Mouse (Mus musculus) MEL (cell line): ENCODE data around the gene Rasgrp3. TPM values are rescaled to one million over a fixed set of nuclear protein-coding genes. Genes with fewer than 3 reads are reported as not detected.

Experiments used
- DNase-seq: peaks from one replicate; pipeline ENCODE4 v3.0.0; 2011; ENCODE audit warnings: low read depth, low spot score
- H3K27ac ChIP-seq: 2 replicates; pipeline ENCODE4 v1.5.1; 2012; ENCODE audit warnings: low read depth, mild to moderate bottlenecking, control low read depth, low read length, moderate library complexity; ENCODE audit not compliant: control insufficient read depth
- H3K27me3 ChIP-seq, 2 experiments: fragments of 150-350 bp in 1 of 2; sonication (generic) in 1 of 2; 2 replicates each; pipeline ENCODE4 v1.6.1; 2012; ENCODE audit warnings: low read length in 2 of 2, mild to moderate bottlenecking in 2 of 2, improper control_type of control experiment in 1 of 2, moderate library complexity in 1 of 2; ENCODE audit not compliant: insufficient read depth in 2 of 2, control insufficient read depth in 1 of 2
- H3K36me3 ChIP-seq, 2 experiments: 2 replicates each; pipeline ENCODE4 v1.6.1; 2012 to 2014; ENCODE audit warnings: low read length in 2 of 2, improper control_type of control experiment in 1 of 2, inconsistent platforms in 1 of 2, mild to moderate bottlenecking in 1 of 2; ENCODE audit not compliant: insufficient read depth in 2 of 2, control insufficient read depth in 1 of 2
- H3K4me1 ChIP-seq, 2 experiments: fragments of 150-350 bp in 1 of 2; sonication (generic) in 1 of 2; 2 replicates each; pipeline ENCODE4 v1.6.1; 2012; ENCODE audit warnings: low read length in 2 of 2, improper control_type of control experiment in 1 of 2, mild to moderate bottlenecking in 1 of 2; ENCODE audit not compliant: insufficient read depth in 2 of 2, control insufficient read depth in 1 of 2
- H3K4me3 ChIP-seq, 2 experiments: fragments of 150-350 bp in 1 of 2; sonication (generic) in 1 of 2; 2 replicates each; pipeline ENCODE4 v1.5.1; 2012; ENCODE audit warnings: low read depth in 2 of 2, low read length in 2 of 2, mild to moderate bottlenecking in 2 of 2, moderate library complexity in 2 of 2, control low read depth in 1 of 2, improper control_type of control experiment in 1 of 2; ENCODE audit not compliant: control insufficient read depth in 1 of 2, insufficient read depth in 1 of 2
- H3K79me2 ChIP-seq: 2 replicates; pipeline ENCODE4 v1.6.1; 2012; ENCODE audit warnings: mild to moderate bottlenecking, low read length, moderate library complexity; ENCODE audit not compliant: control insufficient read depth, poor library complexity, insufficient read depth
- H3K9ac ChIP-seq: 2 replicates; pipeline ENCODE4 v1.6.1; 2012; ENCODE audit warnings: low read depth, mild to moderate bottlenecking, control low read depth, low read length, moderate library complexity; ENCODE audit not compliant: control insufficient read depth, poor library complexity, severe bottlenecking
- H3K9me3 ChIP-seq: fragments of 150-350 bp; sonication (generic); replicated peaks from 2 replicates; pipeline ENCODE4 v1.6.1; 2012; ENCODE audit warnings: mild to moderate bottlenecking, low read length, improper control_type of control experiment, moderate library complexity; ENCODE audit not compliant: insufficient read depth
- BHLHE40 ChIP-seq: IDR thresholded peaks from 2 replicates; pipeline ENCODE4 v1.6.1; 2012; ENCODE audit warnings: low read depth, mild to moderate bottlenecking, inconsistent platforms, low read length, improper control_type of control experiment, borderline replicate concordance
- CTCF ChIP-seq, 3 experiments: IDR thresholded peaks in 2 of 3; conservative IDR thresholded peaks in 1 of 3; 2 replicates each; pipeline ENCODE4 v1.5.1; 2011 to 2012; ENCODE audit warnings: low read length in 3 of 3, low read depth in 2 of 3, mild to moderate bottlenecking in 2 of 3, improper control_type of control experiment in 1 of 3, inconsistent platforms in 1 of 3, mixed read lengths in 1 of 3, moderate library complexity in 1 of 3; ENCODE audit not compliant: control insufficient read depth in 1 of 3, insufficient read depth in 1 of 3, poor library complexity in 1 of 3, severe bottlenecking in 1 of 3
- E2F4 ChIP-seq: IDR thresholded peaks from 2 replicates; pipeline ENCODE4 v1.6.1; 2011; ENCODE audit warnings: low read depth, low read length, improper control_type of control experiment, borderline replicate concordance
- ELF1 ChIP-seq: IDR thresholded peaks from 2 replicates; pipeline ENCODE4 v1.6.1; 2014; ENCODE audit warnings: low read depth, mild to moderate bottlenecking, inconsistent platforms, low read length, improper control_type of control experiment, moderate library complexity
- EP300 ChIP-seq, 2 experiments: IDR thresholded peaks; 2 replicates each; pipeline ENCODE4 v1.6.1; 2011; ENCODE audit warnings: improper control_type of control experiment in 2 of 2, low read length in 2 of 2, low read depth in 1 of 2, mild to moderate bottlenecking in 1 of 2
- ETS1 ChIP-seq: IDR thresholded peaks from 2 replicates; pipeline ENCODE4 v1.6.1; 2012; ENCODE audit warnings: low read depth, mild to moderate bottlenecking, inconsistent platforms, low read length, improper control_type of control experiment, moderate library complexity
- GABPA ChIP-seq: IDR thresholded peaks from 2 replicates; pipeline ENCODE4 v1.6.1; 2012; ENCODE audit warnings: low read depth, mild to moderate bottlenecking, inconsistent platforms, low read length, improper control_type of control experiment, moderate library complexity
- GATA1 ChIP-seq: IDR thresholded peaks from 2 replicates; pipeline ENCODE4 v1.6.1; 2011; ENCODE audit warnings: low read depth, low read length, improper control_type of control experiment
- HCFC1 ChIP-seq: IDR thresholded peaks from 2 replicates; pipeline ENCODE4 v1.6.1; 2012; ENCODE audit warnings: low read depth, mild to moderate bottlenecking, inconsistent platforms, low read length, improper control_type of control experiment, moderate library complexity
- KAT2A ChIP-seq: conservative IDR thresholded peaks from 2 replicates; pipeline ENCODE4 v1.6.1; 2012; ENCODE audit warnings: low read depth, low read length, improper control_type of control experiment, inconsistent platforms
- MAFK ChIP-seq: IDR thresholded peaks from 2 replicates; pipeline ENCODE4 v1.6.1; 2011; ENCODE audit warnings: low read depth, mild to moderate bottlenecking, low read length, improper control_type of control experiment, borderline replicate concordance
- MAX ChIP-seq: IDR thresholded peaks from 2 replicates; pipeline ENCODE4 v1.6.1; 2011; ENCODE audit warnings: low read length, improper control_type of control experiment
- MAZ ChIP-seq: IDR thresholded peaks from 2 replicates; pipeline ENCODE4 v1.6.1; 2012; ENCODE audit warnings: low read depth, mild to moderate bottlenecking, inconsistent platforms, low read length, improper control_type of control experiment
- MXI1 ChIP-seq: IDR thresholded peaks from 2 replicates; pipeline ENCODE4 v1.6.1; 2011; ENCODE audit warnings: mild to moderate bottlenecking, low read depth, low read length, improper control_type of control experiment
- MYC ChIP-seq: IDR thresholded peaks from 2 replicates; pipeline ENCODE4 v1.6.1; 2011; ENCODE audit warnings: low read depth, mild to moderate bottlenecking, low read length, improper control_type of control experiment, moderate library complexity
- NELFE ChIP-seq: IDR thresholded peaks from 2 replicates; pipeline ENCODE4 v1.6.1; 2011; ENCODE audit warnings: low read depth, low read length, improper control_type of control experiment
- NRF1 ChIP-seq: IDR thresholded peaks from 2 replicates; pipeline ENCODE4 v1.6.1; 2014; ENCODE audit warnings: low read depth, mild to moderate bottlenecking, inconsistent platforms, low read length, improper control_type of control experiment, moderate library complexity; ENCODE audit not compliant: poor library complexity, insufficient read depth, severe bottlenecking
- POLR2A ChIP-seq, 2 experiments: IDR thresholded peaks; 2 replicates each; pipeline ENCODE4 v1.6.1; 2011 to 2012; ENCODE audit warnings: low read length in 2 of 2, mild to moderate bottlenecking in 2 of 2, control low read depth in 1 of 2, improper control_type of control experiment in 1 of 2, low read depth in 1 of 2, moderate library complexity in 1 of 2; ENCODE audit not compliant: control insufficient read depth in 1 of 2, insufficient read depth in 1 of 2, poor library complexity in 1 of 2
- POLR2AphosphoS5 ChIP-seq: IDR thresholded peaks from 2 replicates; pipeline ENCODE4 v1.6.1; 2012; ENCODE audit warnings: low read depth, borderline replicate concordance, mild to moderate bottlenecking, inconsistent platforms, low read length, moderate library complexity, mixed read lengths
- RAD21 ChIP-seq: IDR thresholded peaks from 2 replicates; pipeline ENCODE4 v1.6.1; 2011; ENCODE audit warnings: mild to moderate bottlenecking, low read depth, low read length, improper control_type of control experiment
- RCOR1 ChIP-seq: IDR thresholded peaks from 2 replicates; pipeline ENCODE4 v1.6.1; 2012; ENCODE audit warnings: low read depth, mild to moderate bottlenecking, inconsistent platforms, low read length, improper control_type of control experiment
- SIN3A ChIP-seq: IDR thresholded peaks from 2 replicates; pipeline ENCODE4 v1.6.1; 2012; ENCODE audit warnings: low read length, improper control_type of control experiment, inconsistent platforms
- TAL1 ChIP-seq: IDR thresholded peaks from 2 replicates; pipeline ENCODE4 v1.6.1; 2012; ENCODE audit warnings: mild to moderate bottlenecking, inconsistent platforms, low read length, moderate library complexity, mixed read lengths
- ZC3H11A ChIP-seq: IDR thresholded peaks from 2 replicates; pipeline ENCODE4 v1.6.1; 2012; ENCODE audit warnings: low read depth, mild to moderate bottlenecking, inconsistent platforms, low read length, improper control_type of control experiment
- ZKSCAN1 ChIP-seq: IDR thresholded peaks from 2 replicates; pipeline ENCODE4 v1.6.1; 2012; ENCODE audit warnings: low read depth, mild to moderate bottlenecking, inconsistent platforms, low read length, improper control_type of control experiment, moderate library complexity
- ZMIZ1 ChIP-seq: IDR thresholded peaks from 2 replicates; pipeline ENCODE4 v1.6.1; 2012; ENCODE audit warnings: low read depth, mild to moderate bottlenecking, inconsistent platforms, low read length, improper control_type of control experiment, moderate library complexity
- polyA plus RNA-seq, 2 experiments: library from polyadenylated mRNA; stranded (reverse) in 1 of 2; unstranded in 1 of 2; fragments of >175 nt in 1 of 2; fragments of >200 nt in 1 of 2; gene quantifications; 2 replicates each; pipeline versions ENCODE4 v1.2.1 to v1.2.4; 2012; ENCODE audit warnings: low replicate concordance in 2 of 2, low read depth in 1 of 2; ENCODE audit not compliant: insufficient read length in 2 of 2, insufficient read depth in 1 of 2, missing spikeins in 1 of 2
- total RNA-seq: library from RNA; depleted of rRNA; stranded (reverse); fragments of 300-350 nt; gene quantifications from 2 replicates; pipeline ENCODE4 v1.2.3, GENCODE M21; 2012

Rasgrp3 gene
- total and polyA plus RNA-seq, 3 experiments, result not detected

GRCm38 (mm10) chr17:75416861-75417260 is 18.8 kb upstream of the Rasgrp3 start:
- no peak overlapping the region for H3K27ac ChIP-seq
- H3K9ac ChIP-seq, result no peak overlapping the region
- H3K36me3 ChIP-seq, result no peaks in the 10 kb centered on the region
- no peaks in the 10 kb centered on the region for H3K79me2 ChIP-seq
- no peaks in the 10 kb centered on the region for H3K9me3 ChIP-seq
- TF ChIP-seq GATA1 (no peak), MYC (no peak), SIN3A (no peak), EP300 (IDR thresholded peaks at IDR 0.05; ENCODE audit: low read depth in 1 of 2, low read length in 2 of 2) (no peak), RAD21 (no peak), MAZ (no peak), MAX (no peak)
- no peaks in the 10 kb centered on the region; a peak in 1 of 4 replicates for H3K27me3 ChIP-seq
- no peaks in the 10 kb centered on the region for H3K4me1 ChIP-seq
- no peak for DNase-seq
- no peak overlapping the region for H3K4me3 ChIP-seq

GRCm38 (mm10) chr17:75434152-75434551 is 1.5 kb upstream of the Rasgrp3 start:
- Histone ChIP-seq H3K4me1 (no peaks in the 10 kb centered on the region), H3K9ac (no peak overlapping the region), H3K4me3 (no peak overlapping the region)

DNA sequence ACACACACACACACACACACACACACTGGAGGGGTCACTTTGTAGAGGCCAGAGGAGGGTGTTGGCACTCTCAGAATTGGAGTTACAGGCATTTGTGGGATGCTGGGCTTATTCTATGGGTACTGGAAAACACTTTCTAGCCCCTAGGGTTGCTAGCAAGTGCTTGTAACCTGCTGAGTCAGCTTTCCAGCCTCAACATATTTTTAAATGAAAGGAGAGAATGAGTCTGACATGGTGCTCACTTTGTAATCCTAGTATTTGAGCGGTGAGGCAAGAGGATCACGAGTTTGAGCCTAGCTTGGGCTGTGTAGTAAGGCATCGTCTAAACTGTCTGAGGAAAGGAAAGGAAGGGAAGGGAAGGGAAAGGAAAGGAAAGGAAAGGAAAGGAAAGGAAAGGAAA is 825 bp upstream of the Rasgrp3 start:
- Histone ChIP-seq H3K9me3 (no peaks in the 10 kb centered on the region), H3K36me3 (no peaks in the 10 kb centered on the region), H3K4me3 (no peak overlapping the region), H3K79me2 (no peaks in the 10 kb centered on the region)
- DNase-seq, result no peak
- no peak for TF ChIP-seq MXI1
- no peak for TF ChIP-seq ZKSCAN1
- TF ChIP-seq KAT2A, result no peak
- TF ChIP-seq EP300 (IDR thresholded peaks at IDR 0.05; ENCODE audit: low read depth in 1 of 2, low read length in 2 of 2), result no peak
- no peak for TF ChIP-seq ZMIZ1
- no peak for TF ChIP-seq E2F4
- no peak for TF ChIP-seq HCFC1
- no peak for TF ChIP-seq CTCF (IDR thresholded peaks at IDR 0.05 in 2 of 3, conservative IDR thresholded peaks at IDR 0.05 in 1 of 3; ENCODE audit: control insufficient read depth in 1 of 3, insufficient read depth in 1 of 3, low read depth in 2 of 3, low read length in 3 of 3, poor library complexity in 1 of 3, severe bottlenecking in 1 of 3)
- no peak for TF ChIP-seq MAFK
- no peak for TF ChIP-seq ELF1
- TF ChIP-seq ZC3H11A, result no peak
- no peak for TF ChIP-seq POLR2AphosphoS5
- TF ChIP-seq TAL1, result no peak
- TF ChIP-seq NELFE, result no peak
- no peak for TF ChIP-seq MAX
- TF ChIP-seq, all 39 proteins: peak for 0
- Histone ChIP-seq H3K27me3 (no peaks in the 10 kb centered on the region), H3K4me1 (no peaks in the 10 kb centered on the region), H3K9ac (no peak overlapping the region), H3K27ac (no peak overlapping the region)

More at GRCm38 (mm10) chr17:75434152-75434551, 1.5 kb upstream of the Rasgrp3 start:
- no peaks in the 10 kb centered on the region for H3K36me3 ChIP-seq
- no peak for TF ChIP-seq RCOR1
- no peak for TF ChIP-seq GATA1
- no peak for TF ChIP-seq POLR2AphosphoS5
- TF ChIP-seq MYC, result no peak
- TF ChIP-seq GABPA, result no peak
- no peak for TF ChIP-seq POLR2A (IDR thresholded peaks at IDR 0.05; ENCODE audit: control insufficient read depth in 1 of 2, insufficient read depth in 1 of 2, low read depth in 1 of 2, low read length in 2 of 2, poor library complexity in 1 of 2)
- TF ChIP-seq ZMIZ1, result no peak
- no peak for TF ChIP-seq BHLHE40
- no peak for TF ChIP-seq EP300 (IDR thresholded peaks at IDR 0.05; ENCODE audit: low read depth in 1 of 2, low read length in 2 of 2)
- TF ChIP-seq CTCF (IDR thresholded peaks at IDR 0.05 in 2 of 3, conservative IDR thresholded peaks at IDR 0.05 in 1 of 3; ENCODE audit: control insufficient read depth in 1 of 3, insufficient read depth in 1 of 3, low read depth in 2 of 3, low read length in 3 of 3, poor library complexity in 1 of 3, severe bottlenecking in 1 of 3), result no peak
- no peak for TF ChIP-seq NRF1
- no peak for TF ChIP-seq ETS1
- TF ChIP-seq NELFE, result no peak
- no peak for TF ChIP-seq HCFC1
- TF ChIP-seq KAT2A, result no peak
- TF ChIP-seq, all 39 proteins: peak for 0
- no peak overlapping the region for H3K27ac ChIP-seq
- no peaks in the 10 kb centered on the region for H3K9me3 ChIP-seq
- DNase-seq, result no peak
- H3K79me2 ChIP-seq, result no peaks in the 10 kb centered on the region
- no peaks in the 10 kb centered on the region for H3K27me3 ChIP-seq
